Comparison of ENCODE assay signal across 10 mouse cellular contexts in the genomic region with DNA sequence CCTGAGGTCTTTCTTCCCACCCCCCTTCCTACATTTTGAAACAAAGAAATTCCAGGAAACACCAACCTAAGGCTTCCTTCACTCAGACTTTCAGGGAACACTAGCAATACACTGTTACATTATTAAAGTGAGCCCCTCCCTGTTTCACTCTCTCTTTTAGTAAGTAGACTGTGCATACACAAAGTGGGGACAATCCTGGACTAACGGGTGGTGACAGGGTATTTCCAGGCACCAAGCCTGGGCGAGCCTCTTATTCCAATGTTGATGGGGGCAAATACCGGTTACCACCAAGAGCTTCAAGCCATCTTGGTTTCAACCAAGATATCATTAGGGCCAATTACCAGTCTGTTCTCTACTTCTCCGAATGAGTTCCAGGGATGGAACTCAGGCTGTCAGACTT. TPM values are rescaled to one million over a fixed set of nuclear protein-coding genes. Genes with fewer than 3 reads are reported as not detected.
A peak's percentile ranks its signal among the peaks of the same experiment; 100 is the strongest.
DNase-seq lines count a peak whose midpoint lies in the region; ATAC-seq and TF ChIP-seq lines count a peak whose summit lies in the region.
"Had no signal": no experiment of that assay in that cellular context is flagged by ENCODE, and none has a peak within 500 bp of the region (broad histone marks: within the 10 kb centered on the region; RNA-seq: fewer than 3 reads in every experiment).

No protein-coding gene starts in this region.

- no peaks in the 10 kb centered on the region for H3K27me3 ChIP-seq in embryonic facial prominence, embryonic 15.5 days
- H3K27me3 ChIP-seq in intestine, embryonic 16.5 days (replicated peaks; ENCODE audit: control insufficient read depth, insufficient read depth, low read length), result no peaks in the 10 kb centered on the region
- H3K27me3 ChIP-seq in splenic B cell, adult 2 months (ENCODE audit: control insufficient read depth, insufficient read depth, low read length, poor library complexity, severe bottlenecking), result 0 out of 2 replicates have a peak, but pooled peaks cover 3% of the 10 kb centered on the region
- H3K27me3 ChIP-seq in liver, postnatal 0 days (ENCODE audit: insufficient read depth, low read length), result peaks cover 64% of the 10 kb centered on the region

- WGBS in embryonic facial prominence, embryonic 15.5 days, result 45% methylated on average over 4 of the region's 4 CpGs
- WGBS in intestine, embryonic 16.5 days, result 54% methylated on average over 4 of the region's 4 CpGs
- 56% methylated on average over 4 of the region's 4 CpGs for WGBS in liver, postnatal 0 days (ENCODE audit: insufficient replicate concordance)

- TF ChIP-seq CTCF in layer of hippocampus, adult 2 months (conservative IDR thresholded peaks at IDR 0.05), result no peak
- no peak for TF ChIP-seq CTCF in liver, postnatal 0 days (IDR thresholded peaks at IDR 0.05; ENCODE audit: low read depth)

- no peak overlapping the region for H3K9ac ChIP-seq in embryonic facial prominence, embryonic 15.5 days
- H3K9ac ChIP-seq in intestine, embryonic 16.5 days (ENCODE audit: low read depth, low read length), result 0 out of 2 replicates have a peak overlapping the region, but pooled peaks have one; percentile 91
- no peak overlapping the region for H3K9ac ChIP-seq in liver, postnatal 0 days (replicated peaks)

- H3K4me2 ChIP-seq in embryonic facial prominence, embryonic 15.5 days (replicated peaks), result peak overlapping the region; percentile 77
- peak overlapping the region; percentile 84 for H3K4me2 ChIP-seq in intestine, embryonic 16.5 days (ENCODE audit: low read depth, low read length)
- no peak overlapping the region for H3K4me2 ChIP-seq in liver, postnatal 0 days (ENCODE audit: low read depth, low read length)

- H3K4me1 ChIP-seq in embryonic facial prominence, embryonic 15.5 days, result peaks cover 68% of the 10 kb centered on the region
- peaks cover 45% of the 10 kb centered on the region for H3K4me1 ChIP-seq in intestine, embryonic 16.5 days (ENCODE audit: control insufficient read depth, insufficient read depth, low read length)
- no peaks in the 10 kb centered on the region; the same call in 1 of the 2 replicates for H3K4me1 ChIP-seq in liver, postnatal 0 days (ENCODE audit: insufficient read depth)

- H3K36me3 ChIP-seq in embryonic facial prominence, embryonic 15.5 days, result no peaks in the 10 kb centered on the region
- no peaks in the 10 kb centered on the region for H3K36me3 ChIP-seq in intestine, embryonic 16.5 days (ENCODE audit: control insufficient read depth, insufficient read depth, low read length)
- H3K36me3 ChIP-seq in splenic B cell, adult 2 months (ENCODE audit: control insufficient read depth, insufficient read depth, low read length, poor library complexity, severe bottlenecking), result no peaks in the 10 kb centered on the region
- no peaks in the 10 kb centered on the region for H3K36me3 ChIP-seq in liver, postnatal 0 days (replicated peaks; ENCODE audit: insufficient read depth, low read length)

- H3K27ac ChIP-seq in layer of hippocampus, adult 2 months, result no peak overlapping the region
- H3K27ac ChIP-seq in embryonic facial prominence, embryonic 15.5 days (replicated peaks), result no peak overlapping the region
- no peak overlapping the region for H3K27ac ChIP-seq in intestine, embryonic 16.5 days (ENCODE audit: low read length)
- no peak overlapping the region for H3K27ac ChIP-seq in liver, postnatal 0 days (ENCODE audit: low read depth)

- peak overlapping the region; percentile 69; the same call in 1 of the 2 replicates for H3K4me3 ChIP-seq in layer of hippocampus, adult 2 months
- peak overlapping the region; percentile 94 for H3K4me3 ChIP-seq in embryonic facial prominence, embryonic 15.5 days (replicated peaks)
- peak overlapping the region; percentile 78 for H3K4me3 ChIP-seq in intestine, embryonic 16.5 days (ENCODE audit: low read length)
- no peak overlapping the region for H3K4me3 ChIP-seq in liver, postnatal 0 days (ENCODE audit: low read depth, low read length)

- ATAC-seq in embryonic facial prominence, embryonic 15.5 days (ENCODE audit: insufficient number of reproducible peaks, low FRiP score, low TSS enrichment, low read depth), result no peak
- ATAC-seq in intestine, embryonic 16.5 days, result no peak
- no peak for ATAC-seq in liver, postnatal 0 days
- ATAC-seq in granulocyte monocyte progenitor cell, adult 5-6 weeks (replicated peaks; ENCODE audit: poor library complexity, severe bottlenecking), result no peak

- TF ChIP-seq EP300 in liver, postnatal 0 days (IDR thresholded peaks at IDR 0.05; ENCODE audit: low read depth), result no peak

- H3K9me3 ChIP-seq in embryonic facial prominence, embryonic 15.5 days (replicated peaks), result no peaks in the 10 kb centered on the region
- H3K9me3 ChIP-seq in intestine, embryonic 16.5 days (ENCODE audit: control insufficient read depth, low read length), result no peaks in the 10 kb centered on the region
- H3K9me3 ChIP-seq in liver, postnatal 0 days (ENCODE audit: low read length), result no peaks in the 10 kb centered on the region

- no peak for DNase-seq in layer of hippocampus, adult 2 months (ENCODE audit: low spot score in 2 of 2)
- DNase-seq in layer of hippocampus, postnatal 10 days (ENCODE audit: low spot score in 2 of 2), result no peak
- peak; percentile 20 for DNase-seq in splenic B cell, adult 2 months (ENCODE audit: low read depth, low spot score)
- no peak for DNase-seq in liver, postnatal 0 days
- DNase-seq in urinary bladder, postnatal 14 days (ENCODE audit: low spot score), result no peak
- DNase-seq: cerebellum, postnatal 14 days; kidney, postnatal 10 days had no signal

RNA-seq across cellular contexts. Expression of gene Pmepa1, which starts 2.4 kb away (rescaled TPM):
- total RNA-seq in layer of hippocampus, adult 2 months (2021), result 10 to 100 TPM; 20.4 to 24.0 TPM
- total RNA-seq in layer of hippocampus, postnatal 10 days (2021), result 10 to 100 TPM; 30.4 to 31.6 TPM
- polyA plus RNA-seq in embryonic facial prominence, embryonic 15.5 days (2015; fragmentation: Nextera tagmentation; extraction: Ambion mirVana), result 8.7 and 9.0 TPM in 2 replicates
- polyA plus RNA-seq in intestine, embryonic 16.5 days (2015; fragmentation: Nextera tagmentation; extraction: Ambion mirVana), result 4.4 and 4.6 TPM in 2 replicates
- 0.21 and 0.36 TPM in 2 replicates for polyA plus RNA-seq in liver, postnatal 0 days (2015; fragmentation: Nextera tagmentation; extraction: Ambion mirVana)
- total RNA-seq in granulocyte monocyte progenitor cell, adult 5-6 weeks (2014; fragmentation: Nextera tagmentation), result 0.45 TPM in 1 of 2 replicates, not detected in the other
- not detected in 2 replicates for total RNA-seq in granulocyte monocyte progenitor cell, adult 5-6 weeks (2017)

RNA-seq across cellular contexts. Expression of gene Zbp1, which starts 55.2 kb away (rescaled TPM):
- total RNA-seq in layer of hippocampus, adult 2 months (2021), result under 1 TPM in 1 of 2 experiments, not detected in 1; 0.28 TPM
- not detected for total RNA-seq in layer of hippocampus, postnatal 10 days (2021)
- 0.63 and 1.5 TPM in 2 replicates for polyA plus RNA-seq in embryonic facial prominence, embryonic 15.5 days (2015; fragmentation: Nextera tagmentation; extraction: Ambion mirVana)
- 0.65 and 1.9 TPM in 2 replicates for polyA plus RNA-seq in intestine, embryonic 16.5 days (2015; fragmentation: Nextera tagmentation; extraction: Ambion mirVana)
- 4.9 and 6.7 TPM in 2 replicates for polyA plus RNA-seq in liver, postnatal 0 days (2015; fragmentation: Nextera tagmentation; extraction: Ambion mirVana)
- 1.8 and 5.0 TPM in 2 replicates for total RNA-seq in granulocyte monocyte progenitor cell, adult 5-6 weeks (2014; fragmentation: Nextera tagmentation)
- 1.2 and 5.3 TPM in 2 replicates for total RNA-seq in granulocyte monocyte progenitor cell, adult 5-6 weeks (2017)

Comparison
In these comparisons a context has a peak if more than half of its experiments do, and no peak if none do; other contexts are left out.
1. RNA of gene Pmepa1, which starts 2.4 kb away (total RNA-seq): 30.4 to 31.6 TPM in layer of hippocampus, postnatal 10 days and 20.4 to 24.0 TPM in layer of hippocampus, adult 2 months; 0.45 TPM in granulocyte monocyte progenitor cell, adult 5-6 weeks; every median in the first group is over 10 times any median in the second.